In genomic region chr12:102681590-102681989, GRCm38 (mm10) we compare ENCODE assay signal across 10 mouse cellular contexts. TPM values are rescaled to one million over a fixed set of nuclear protein-coding genes. Genes with fewer than 3 reads are reported as not detected.
DNase-seq lines count a peak whose midpoint lies in the region; ATAC-seq and TF ChIP-seq lines count a peak whose summit lies in the region.
"Had no signal": no experiment of that assay in that cellular context is flagged by ENCODE, and none has a peak within 500 bp of the region (broad histone marks: within the 10 kb centered on the region; RNA-seq: fewer than 3 reads in every experiment).

No protein-coding gene starts in this region.

- no peak for DNase-seq in hindbrain, postnatal 0 days (ENCODE audit: low spot score)
- no peak for DNase-seq in hindbrain, embryonic 14.5 days (ENCODE audit: low spot score)
- peak; percentile 56 for DNase-seq in CH12.LX (ENCODE audit: extremely low read depth)
- peak; percentile 50 for DNase-seq in T-cell, adult 2 months (ENCODE audit: low spot score)
- DNase-seq in retina, postnatal 1 day, result no peak
- no peak for DNase-seq in neural tube, embryonic 10.5 days (ENCODE audit: extremely low spot score, low spot score)
- DNase-seq: adrenal gland, adult 8-10 months had no signal

- no peak overlapping the region for H3K4me3 ChIP-seq in hindbrain, postnatal 0 days (ENCODE audit: low read length)
- H3K4me3 ChIP-seq in hindbrain, embryonic 14.5 days (replicated peaks; ENCODE audit: low read length), result no peak overlapping the region
- no peak overlapping the region for H3K4me3 ChIP-seq in CH12.LX (replicated peaks in 1 of 3; ENCODE audit: low read depth in 2 of 3, low read length in 2 of 3, poor library complexity in 1 of 3)
- H3K4me3 ChIP-seq: erythroblast, embryonic 14.5 days had no signal

- H3K27ac ChIP-seq in hindbrain, postnatal 0 days, result no peak overlapping the region
- H3K27ac ChIP-seq in hindbrain, embryonic 14.5 days, result no peak overlapping the region
- H3K27ac ChIP-seq in CH12.LX (ENCODE audit: insufficient read depth, low read depth), result no peak overlapping the region
- H3K27ac ChIP-seq: macrophage had no signal

- H3K4me1 ChIP-seq in hindbrain, postnatal 0 days (ENCODE audit: insufficient read depth, low read length), result peaks cover 35% of the 10 kb centered on the region
- peaks cover 36% of the 10 kb centered on the region for H3K4me1 ChIP-seq in hindbrain, embryonic 14.5 days (replicated peaks; ENCODE audit: control insufficient read depth, insufficient read depth, low read length)
- H3K4me1 ChIP-seq in CH12.LX (ENCODE audit: control insufficient read depth in 1 of 2, insufficient read depth in 2 of 2), result peaks cover 8 to 85% of the 10 kb centered on the region in 2 experiments

- dilution Hi-C loops in CH12.LX (cut with MboI; ENCODE audit: extremely low pct_ligation_motif_present, extremely low pct_unique_long_range_greater_than_20kb, low sequenced_read_pairs), result no loop called here

- H3K27me3 ChIP-seq in hindbrain, postnatal 0 days (ENCODE audit: insufficient read depth, low read length), result no peaks in the 10 kb centered on the region
- no peaks in the 10 kb centered on the region for H3K27me3 ChIP-seq in hindbrain, embryonic 14.5 days (ENCODE audit: control insufficient read depth, insufficient read depth, low read length)
- H3K27me3 ChIP-seq in CH12.LX (replicated peaks), result no peaks in the 10 kb centered on the region

- H3K4me2 ChIP-seq in hindbrain, postnatal 0 days (ENCODE audit: low read depth, low read length), result no peak overlapping the region
- no peak overlapping the region for H3K4me2 ChIP-seq in hindbrain, embryonic 14.5 days (replicated peaks)
- no peak overlapping the region for H3K4me2 ChIP-seq in CH12.LX (ENCODE audit: insufficient read depth, low read depth, poor library complexity, severe bottlenecking)

- no peak overlapping the region for H3K9ac ChIP-seq in hindbrain, postnatal 0 days (replicated peaks; ENCODE audit: low read length)
- H3K9ac ChIP-seq in hindbrain, embryonic 14.5 days, result no peak overlapping the region
- no peak overlapping the region for H3K9ac ChIP-seq in CH12.LX (ENCODE audit: insufficient read depth, low read depth)

- H3K9me3 ChIP-seq in hindbrain, postnatal 0 days (ENCODE audit: low read length), result no peaks in the 10 kb centered on the region
- no peaks in the 10 kb centered on the region for H3K9me3 ChIP-seq in hindbrain, embryonic 14.5 days (ENCODE audit: control insufficient read depth, low read length)
- no peaks in the 10 kb centered on the region for H3K9me3 ChIP-seq in CH12.LX (replicated peaks; ENCODE audit: low read length)

- WGBS in hindbrain, postnatal 0 days, result 78% methylated on average over 7 of the region's 7 CpGs
- WGBS in hindbrain, embryonic 14.5 days, result 81% methylated on average over 7 of the region's 7 CpGs

- peaks cover 5% of the 10 kb centered on the region; the same call in 1 of the 2 replicates for H3K79me2 ChIP-seq in CH12.LX (replicated peaks; ENCODE audit: control insufficient read depth, extremely low read depth, insufficient read depth, poor library complexity, severe bottlenecking)

- TF ChIP-seq EP300 in CH12.LX (IDR thresholded peaks at IDR 0.05; ENCODE audit: low read length), result no peak

- no peaks in the 10 kb centered on the region for H3K36me3 ChIP-seq in hindbrain, postnatal 0 days (ENCODE audit: insufficient read depth, low read length)
- no peaks in the 10 kb centered on the region for H3K36me3 ChIP-seq in hindbrain, embryonic 14.5 days (replicated peaks; ENCODE audit: control insufficient read depth, insufficient read depth)
- peaks cover 2 to 92% of the 10 kb centered on the region in 2 experiments for H3K36me3 ChIP-seq in CH12.LX (replicated peaks in 1 of 2; ENCODE audit: control insufficient read depth in 1 of 2, insufficient read depth in 1 of 2, low read length in 1 of 2)

- in situ Hi-C loops in CH12.LX (cut with MboI; ENCODE audit: low pct_ligation_motif_present, low pct_unique_long_range_greater_than_20kb, low sequenced_read_pairs), result no loop called here

- TF ChIP-seq POLR2A in CH12.LX (IDR thresholded peaks at IDR 0.05; ENCODE audit: low read depth, low read length), result no peak

- TF ChIP-seq CTCF in hindbrain, postnatal 0 days (IDR thresholded peaks at IDR 0.05; ENCODE audit: low read depth), result peak; percentile 29
- peak; percentile 30 to 75; a peak in 3 of 4 replicates for TF ChIP-seq CTCF in CH12.LX (conservative IDR thresholded peaks at IDR 0.05 in 1 of 2, IDR thresholded peaks at IDR 0.05 in 1 of 2; ENCODE audit: low read depth in 2 of 2, low read length in 2 of 2)

- peak; percentile 57 for TF ChIP-seq RAD21 in CH12.LX (IDR thresholded peaks at IDR 0.05; ENCODE audit: low read depth, low read length)

- ATAC-seq in hindbrain, postnatal 0 days, result no peak
- no peak for ATAC-seq in hindbrain, embryonic 14.5 days (ENCODE audit: low FRiP score)
- peak; percentile 60 for ATAC-seq in megakaryocyte progenitor cell, adult 5-6 weeks (replicated peaks; ENCODE audit: poor library complexity)

TF ChIP-seq in CH12.LX, 34 proteins besides CTCF, POLR2A, EP300 and RAD21:
- TF ChIP-seq ZC3H11A (IDR thresholded peaks at IDR 0.05; ENCODE audit: low read depth, low read length) (0 out of 2 replicates have a peak, but pooled peaks have one; percentile 2), MAFK (IDR thresholded peaks at IDR 0.05; ENCODE audit: insufficient replicate concordance, low read length) (no peak), SMC3 (IDR thresholded peaks at IDR 0.05; ENCODE audit: low read depth, low read length) (peak; percentile 87), POLR2AphosphoS2 (IDR thresholded peaks at IDR 0.05; ENCODE audit: low read depth, low read length) (no peak)

RNA-seq across cellular contexts. Expression of gene Itpk1, which starts 23.1 kb away (rescaled TPM):
- 69.0 and 73.9 TPM in 2 replicates for total RNA-seq in hindbrain, postnatal 0 days (2014; rRNA removed)
- polyA plus RNA-seq in hindbrain, postnatal 0 days (2015; fragmentation: Nextera tagmentation; extraction: Ambion mirVana), result 34.1 and 35.7 TPM in 2 replicates
- 31.6 and 35.0 TPM in 2 replicates for polyA plus RNA-seq in hindbrain, embryonic 14.5 days (2014; fragmentation: Nextera tagmentation; extraction: Ambion mirVana)
- total RNA-seq in CH12.LX (2012; rRNA removed), result 16.0 and 19.2 TPM in 2 replicates
- 12.8 and 14.0 TPM in 2 replicates for total RNA-seq in CH12.LX (2014; rRNA removed)
- polyA plus RNA-seq in CH12.LX (2012; ENCODE audit: insufficient read length, low read depth), result 24.3 and 25.1 TPM in 2 replicates
- total RNA-seq in megakaryocyte progenitor cell, adult 5-6 weeks (2015), result 8.6 and 10.5 TPM in 2 replicates
- 15.1 and 15.3 TPM in 2 replicates for total RNA-seq in megakaryocyte progenitor cell, adult 5-6 weeks (2017)

Comparison
In these comparisons a context has a peak if more than half of its experiments do, and no peak if none do; other contexts are left out.
1. DNase-seq: peak in CH12.LX (single experiment) and T-cell, adult 2 months (single experiment); none in hindbrain, postnatal 0 days (single experiment), hindbrain, embryonic 14.5 days (single experiment), retina, postnatal 1 day (single experiment) and neural tube, embryonic 10.5 days (single experiment).